Mouse (Mus musculus) olfactory bulb, adult 2 months (tissue): ENCODE measurements around the gene Fcho1.

Experiments used
- CTCF ChIP-seq: fragments of 200-500 bp; IDR thresholded peaks from 2 replicates; pipeline ENCODE4 v1.5.1; 2012; ENCODE audit warnings: low read depth, mild to moderate bottlenecking, low read length, moderate library complexity; ENCODE audit not compliant: insufficient read depth
- POLR2A ChIP-seq: fragments of 200-500 bp; IDR thresholded peaks from 2 replicates; pipeline ENCODE4 v1.6.1; 2012; ENCODE audit warnings: mild to moderate bottlenecking, low read depth, low read length, moderate library complexity; ENCODE audit not compliant: insufficient read depth

GRCm38 (mm10) chr8:71684701-71685100 is 40.8 kb downstream of the Fcho1 start:
- TF ChIP-seq CTCF, result no peak
- TF ChIP-seq POLR2A, result no peak
